Mouse (Mus musculus): ENCODE data around the gene Vsig8. TPM values are rescaled to one million over a fixed set of nuclear protein-coding genes. Genes with fewer than 3 reads are reported as not detected.

Gene Vsig8
- polyA plus RNA-seq, 1 experiment from 2014 or later = not detected

Other genes with a start within 250 kb of the Vsig8 start
- gene Kcnj9, start 226.6 kb upstream of the Vsig8 start, polyA plus RNA-seq (2016; fragmentation: Nextera tagmentation; extraction: Ambion mirVana) = 0.10 TPM in 1 of 2 replicates, not detected in the other
- gene Kcnj10, start 214.7 kb upstream of the Vsig8 start, polyA plus RNA-seq (2016; fragmentation: Nextera tagmentation; extraction: Ambion mirVana) = 0.05 TPM in 2 replicates
- 9.9 and 10.5 TPM in 2 replicates for gene Pigm, start 179.4 kb upstream of the Vsig8 start, polyA plus RNA-seq (2016; fragmentation: Nextera tagmentation; extraction: Ambion mirVana)
- 0.18 TPM in 1 of 2 replicates, not detected in the other for gene Slamf9, start 80.6 kb upstream of the Vsig8 start, polyA plus RNA-seq (2016; fragmentation: Nextera tagmentation; extraction: Ambion mirVana)
- 79.5 and 85.8 TPM in 2 replicates for gene Igsf9, start 74.2 kb upstream of the Vsig8 start, polyA plus RNA-seq (2016; fragmentation: Nextera tagmentation; extraction: Ambion mirVana)
- gene Tagln2, start 55.9 kb upstream of the Vsig8 start, polyA plus RNA-seq (2016; fragmentation: Nextera tagmentation; extraction: Ambion mirVana) = 77.0 and 84.6 TPM in 2 replicates
- 0.67 and 1.0 TPM in 2 replicates for gene Cfap45, start 35.1 kb upstream of the Vsig8 start, polyA plus RNA-seq (2016; fragmentation: Nextera tagmentation; extraction: Ambion mirVana)
- gene Slamf8, start 34.6 kb downstream of the Vsig8 start, polyA plus RNA-seq (2016; fragmentation: Nextera tagmentation; extraction: Ambion mirVana) = 0.11 TPM in 1 of 2 replicates, not detected in the other
- 0.21 and 0.58 TPM in 2 replicates for gene Fcrl6, start 46.6 kb downstream of the Vsig8 start, polyA plus RNA-seq (2016; fragmentation: Nextera tagmentation; extraction: Ambion mirVana)
- 8.6 and 12.0 TPM in 2 replicates for gene Dusp23, start 77.0 kb downstream of the Vsig8 start, polyA plus RNA-seq (2016; fragmentation: Nextera tagmentation; extraction: Ambion mirVana)
- not detected in 2 replicates for gene Crp, start 142.1 kb downstream of the Vsig8 start, polyA plus RNA-seq (2016; fragmentation: Nextera tagmentation; extraction: Ambion mirVana)

Data from limb, embryonic 10.5 days (tissue).